Mouse (Mus musculus): Measurements from ENCODE around the gene Cpt1b. TPM values are rescaled to one million over a fixed set of nuclear protein-coding genes. Genes with fewer than 3 reads are reported as not detected.

Gene Cpt1b
- under 1 TPM; 0.26 to 0.57 TPM for polyA plus RNA-seq (2017; shearing (Covaris generic))

DNA sequence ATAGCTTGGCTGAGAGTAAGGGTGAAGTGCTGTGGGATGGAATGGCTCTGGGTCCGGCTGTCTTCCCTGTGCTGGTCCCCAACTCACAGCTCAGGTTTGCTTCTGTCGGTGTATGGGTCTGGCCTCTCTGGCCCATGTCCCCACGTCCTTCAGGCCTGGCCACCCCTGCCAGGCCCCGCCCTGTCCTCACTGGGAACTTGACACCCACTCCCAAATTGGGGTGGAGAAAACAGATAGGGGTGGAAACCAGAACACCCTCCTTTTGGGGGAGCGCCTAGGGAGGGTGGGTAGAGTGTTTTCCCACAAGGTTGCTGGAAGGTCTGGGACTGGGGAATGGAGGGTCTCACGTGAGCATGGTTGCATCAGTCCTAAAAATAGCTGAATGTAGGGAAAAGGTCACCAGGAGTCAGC lies at the start of gene Cpt1b:
Gene Cpt1b, minus strand, starts transcription at position 153 of the 411 bp plus-strand sequence.
- no peak for ATAC-seq

DNA sequence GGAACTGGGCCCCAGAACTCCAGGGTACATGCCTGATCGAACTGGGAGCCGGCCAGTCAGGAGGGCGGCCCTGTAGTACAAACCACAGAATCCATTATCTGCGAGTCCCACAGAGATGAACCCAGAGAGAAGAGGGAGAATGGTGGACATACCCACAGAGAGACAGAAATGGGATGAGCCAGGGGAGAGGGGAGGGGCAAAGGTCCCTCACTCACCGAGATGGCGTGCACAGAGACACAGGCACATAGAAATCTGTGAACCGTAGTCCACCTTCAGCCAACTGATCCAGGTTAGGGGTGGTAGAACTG lies 49.6 kb upstream of the Cpt1b start:
- no peak for ATAC-seq

DNA sequence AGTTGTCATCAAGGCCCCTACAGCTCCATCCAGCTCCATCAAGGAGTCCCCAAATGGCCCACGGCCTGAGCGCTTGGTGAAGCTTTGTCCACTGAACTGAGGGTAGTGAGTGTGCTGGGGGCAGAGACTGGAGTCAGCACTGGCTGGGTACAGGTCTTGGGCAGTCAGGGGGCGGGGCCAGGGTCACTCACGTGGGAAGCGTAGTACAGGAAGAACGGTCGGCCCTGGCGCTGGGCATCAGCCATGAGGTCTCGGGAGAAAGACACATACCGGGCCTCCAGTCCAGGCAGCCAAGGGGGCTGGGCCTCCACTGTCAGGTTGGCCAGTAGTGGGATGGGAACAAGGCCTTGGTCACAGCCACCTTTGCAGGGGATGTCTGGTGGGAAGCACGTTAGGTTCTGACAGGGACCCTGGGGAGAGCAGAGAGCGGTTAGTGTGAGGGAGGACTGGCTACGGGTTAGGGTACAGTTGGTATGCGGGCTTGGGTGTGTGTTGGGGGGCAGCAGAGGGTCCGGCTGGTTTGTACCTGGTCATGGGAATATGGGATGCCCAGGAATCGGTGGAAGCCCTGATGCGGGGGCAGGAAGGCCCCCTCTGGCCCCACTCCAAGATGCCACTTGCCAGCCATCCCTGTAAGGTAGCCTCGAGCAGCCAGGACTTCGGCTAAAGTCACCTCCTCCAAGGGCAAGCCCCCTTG lies 49.1 kb upstream of the Cpt1b start:
- no peak for ATAC-seq

DNA sequence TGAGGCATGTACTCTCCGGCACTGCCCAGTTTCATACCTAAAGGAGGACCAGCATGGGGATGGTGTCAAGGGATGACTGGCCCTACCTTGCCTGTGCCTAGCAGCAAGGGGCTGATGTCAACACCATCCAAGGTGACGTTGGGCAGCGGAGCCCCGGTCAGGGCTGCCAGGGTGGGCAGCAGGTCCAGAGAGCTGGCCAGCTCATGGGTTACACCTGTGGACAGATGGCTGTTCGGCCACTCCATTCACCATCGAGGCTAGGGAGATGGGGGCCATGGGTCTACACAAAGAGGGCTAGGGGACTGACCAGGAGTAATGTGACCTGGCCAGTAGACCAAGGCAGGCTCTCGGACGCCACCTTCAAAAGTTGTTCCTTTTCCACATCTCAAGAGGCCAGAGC lies 48.3 kb upstream of the Cpt1b start:
- no peak for ATAC-seq

DNA sequence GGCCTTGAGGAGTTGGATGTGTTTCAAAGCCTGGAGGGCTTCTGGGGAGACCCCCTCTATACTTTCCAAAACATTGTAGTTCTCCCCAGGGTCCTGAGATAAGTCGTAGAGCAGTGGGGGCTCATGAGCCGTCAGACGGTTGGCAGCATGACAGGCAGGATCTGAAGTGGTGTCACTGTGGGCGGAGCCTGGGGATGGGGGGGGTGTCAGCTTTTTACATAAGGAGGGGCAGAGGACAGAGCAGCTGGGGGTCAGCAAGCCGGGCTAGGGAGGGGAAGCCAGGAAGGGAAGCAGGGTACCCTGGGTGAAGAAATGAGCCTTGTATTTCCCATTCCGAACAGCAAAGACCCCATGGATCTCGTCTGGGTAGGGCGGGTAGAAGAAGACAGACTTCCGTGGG lies 47.7 kb upstream of the Cpt1b start:
- no peak for ATAC-seq

DNA sequence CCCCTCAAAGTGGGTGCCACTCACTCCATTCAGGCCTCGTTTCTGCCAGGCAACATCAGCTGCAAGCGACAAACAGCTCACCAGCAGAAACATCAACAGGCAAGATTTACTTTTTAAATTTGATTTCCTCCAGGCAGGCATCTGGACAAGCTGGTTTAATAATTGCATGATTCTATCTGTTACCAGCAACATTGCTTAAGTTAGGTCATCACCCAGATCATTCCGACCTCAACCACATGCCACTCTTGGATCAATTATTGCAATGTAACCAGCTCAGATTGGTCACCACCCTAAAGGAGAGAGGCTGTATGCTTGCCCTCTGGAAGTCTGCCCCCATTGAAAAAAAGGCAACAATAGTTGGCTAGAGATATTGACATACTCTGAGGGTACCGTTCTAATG lies 45.8 kb upstream of the Cpt1b start:
- ATAC-seq, result no peak

DNA sequence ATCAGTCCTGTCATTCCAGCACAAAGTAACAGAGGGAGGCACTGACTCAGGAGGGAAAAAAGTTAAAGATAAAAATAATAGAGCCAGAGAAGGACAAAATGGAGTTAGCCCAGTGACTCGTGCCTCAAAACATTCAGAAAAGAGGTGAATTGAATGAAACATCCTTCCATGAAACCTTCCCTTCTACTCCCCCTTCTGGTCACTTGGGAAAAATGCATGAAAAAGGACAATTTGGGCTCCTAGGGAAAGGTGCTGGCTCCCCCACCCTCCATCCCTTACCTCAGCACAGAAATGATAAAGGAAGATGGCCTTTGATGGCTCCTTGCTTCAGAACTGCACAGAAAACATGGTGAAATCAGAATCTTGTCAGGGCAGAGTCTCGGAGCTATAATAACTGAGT lies 42.9 kb upstream of the Cpt1b start:
- ATAC-seq, result no peak

DNA sequence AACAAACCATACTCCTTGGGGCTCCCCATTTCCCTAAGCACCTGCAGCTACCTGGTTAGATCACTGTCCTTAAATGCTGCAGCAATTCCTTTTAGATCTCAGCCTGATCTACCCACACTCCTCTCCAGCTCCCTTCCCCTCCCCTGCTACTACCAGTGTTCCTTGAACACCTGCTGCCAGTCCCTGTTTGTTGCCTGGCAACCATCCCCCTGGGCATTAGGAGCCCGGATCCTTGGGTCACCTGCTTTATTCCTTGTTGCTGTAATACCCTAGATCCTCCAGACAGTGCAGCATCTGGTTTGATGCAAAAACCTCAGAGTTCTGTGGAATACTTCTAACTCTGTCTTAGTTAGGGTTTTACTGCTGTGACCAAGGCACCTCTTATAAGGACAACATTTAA lies 39.4 kb upstream of the Cpt1b start:
- no peak for ATAC-seq

DNA sequence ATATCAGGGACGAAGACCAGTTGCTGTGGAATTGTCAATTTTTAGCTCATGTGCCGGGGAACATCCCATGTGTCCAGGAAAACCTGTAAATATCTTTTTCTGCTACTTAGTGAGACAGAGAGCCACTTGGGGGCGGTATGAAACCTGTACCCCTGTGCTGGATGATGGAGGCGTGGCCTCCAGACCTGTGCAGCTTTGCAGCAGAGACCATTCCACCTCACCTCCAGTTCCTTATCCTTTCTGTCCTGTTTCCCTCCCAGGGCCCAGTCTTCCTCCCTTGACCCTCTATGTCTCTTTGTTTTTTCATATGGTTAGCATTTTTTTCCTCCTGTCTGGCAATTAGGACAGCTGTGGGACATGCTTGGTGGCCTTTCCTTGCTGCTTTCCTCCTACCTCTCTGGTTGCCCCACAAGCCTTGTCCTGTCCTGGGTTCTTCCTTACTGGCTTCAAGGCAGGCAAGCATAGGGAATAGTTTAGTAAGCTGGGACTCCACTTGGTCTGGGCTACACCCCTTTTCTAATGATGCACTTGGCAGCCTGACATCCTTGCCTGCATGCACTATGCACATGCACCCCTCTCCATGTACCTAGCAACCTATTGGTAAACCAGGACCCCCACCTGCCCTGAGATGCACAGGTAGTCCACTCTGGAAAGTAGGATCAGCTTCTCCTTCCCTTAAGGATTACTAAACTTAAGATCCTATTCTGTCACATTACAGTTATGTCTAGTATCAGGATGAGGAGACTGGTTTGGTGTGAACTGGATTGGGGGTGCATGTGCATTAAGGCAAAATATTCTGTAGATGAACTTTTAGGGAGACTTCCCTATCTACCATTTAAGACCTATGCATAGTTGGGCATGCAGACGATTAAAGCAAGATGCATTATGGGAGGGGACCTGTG lies 37.9 kb upstream of the Cpt1b start:
- ATAC-seq, result no peak

DNA sequence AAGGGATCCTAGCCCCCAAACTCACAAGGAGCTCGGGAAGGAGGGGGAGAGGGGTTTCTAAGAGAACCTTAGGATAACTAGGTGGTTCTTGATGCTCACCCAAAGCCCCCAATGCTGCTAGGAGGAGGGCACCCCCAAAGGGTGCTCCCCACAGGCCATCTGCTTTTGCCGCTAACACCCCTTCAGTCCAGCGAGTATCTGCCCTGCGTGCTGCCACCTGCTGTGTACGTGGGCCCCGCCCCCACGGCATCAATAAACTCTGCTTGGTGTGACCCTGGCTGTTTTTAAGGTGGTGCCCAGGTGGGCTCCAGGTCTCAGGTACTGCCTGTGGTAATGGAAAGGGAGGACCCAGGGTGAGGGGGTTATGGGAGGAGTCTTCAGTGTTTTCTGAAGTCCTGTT lies 36.5 kb upstream of the Cpt1b start:
- no peak for ATAC-seq

DNA sequence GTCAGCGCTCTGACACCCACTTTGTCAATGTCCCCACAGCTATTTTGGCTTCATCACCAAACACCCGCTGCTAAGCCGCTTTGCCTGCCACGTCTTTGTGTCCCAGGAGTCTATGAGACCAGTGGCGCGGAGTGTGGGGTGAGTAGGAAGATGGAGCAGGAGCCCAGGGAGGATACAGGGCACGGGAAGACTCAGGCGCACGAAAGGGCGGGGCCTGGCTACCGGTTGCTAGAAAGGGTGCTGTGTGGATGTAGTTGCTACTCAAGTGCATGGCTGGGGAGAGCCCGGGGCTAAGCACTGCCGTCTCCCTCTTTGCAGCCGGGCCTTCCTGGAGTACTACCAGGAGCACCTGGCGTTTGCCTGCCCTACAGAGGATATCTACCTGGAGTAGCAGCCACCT lies 35.7 kb upstream of the Cpt1b start:
- ATAC-seq, result no peak

DNA sequence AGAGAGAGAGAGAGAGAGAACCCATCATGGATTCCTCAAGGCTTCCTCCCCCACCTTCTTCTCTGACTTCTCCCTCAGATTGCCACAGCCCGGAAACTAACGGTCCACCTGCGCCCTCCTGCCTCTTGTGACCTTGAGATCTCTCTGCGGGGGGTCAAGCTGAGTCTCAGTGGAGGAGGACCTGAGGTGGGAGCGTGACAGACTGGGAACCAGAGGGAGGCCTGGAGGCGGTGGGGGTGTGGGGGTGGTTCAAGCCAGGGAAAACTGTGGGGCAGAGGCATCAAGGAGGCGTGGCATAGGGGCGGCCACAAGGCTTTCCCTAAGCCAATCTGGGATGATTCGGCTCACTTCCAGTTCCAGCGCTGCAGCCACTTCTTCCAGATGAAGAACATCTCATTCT lies 34.6 kb upstream of the Cpt1b start:
- ATAC-seq, result no peak

DNA sequence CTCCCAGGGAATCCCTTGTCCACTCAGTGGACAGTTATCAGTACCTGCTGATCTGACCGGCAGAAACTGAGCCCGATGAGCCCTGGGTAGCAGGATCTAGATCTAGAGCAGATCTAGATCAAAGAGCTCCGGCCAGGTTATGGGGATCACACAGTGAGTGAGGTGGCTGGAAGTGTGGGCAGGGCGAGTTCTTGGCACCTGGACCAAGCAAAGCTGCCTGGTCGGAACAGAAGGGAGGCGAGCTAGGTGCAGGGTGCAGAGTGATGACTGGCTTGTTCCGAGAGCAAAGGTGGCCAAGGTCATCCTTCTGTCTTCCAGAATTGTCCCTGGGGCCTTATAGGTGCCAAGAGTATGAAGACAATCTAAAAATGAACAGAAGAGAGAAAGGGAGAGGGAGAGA lies 34.2 kb upstream of the Cpt1b start:
- no peak for ATAC-seq

DNA sequence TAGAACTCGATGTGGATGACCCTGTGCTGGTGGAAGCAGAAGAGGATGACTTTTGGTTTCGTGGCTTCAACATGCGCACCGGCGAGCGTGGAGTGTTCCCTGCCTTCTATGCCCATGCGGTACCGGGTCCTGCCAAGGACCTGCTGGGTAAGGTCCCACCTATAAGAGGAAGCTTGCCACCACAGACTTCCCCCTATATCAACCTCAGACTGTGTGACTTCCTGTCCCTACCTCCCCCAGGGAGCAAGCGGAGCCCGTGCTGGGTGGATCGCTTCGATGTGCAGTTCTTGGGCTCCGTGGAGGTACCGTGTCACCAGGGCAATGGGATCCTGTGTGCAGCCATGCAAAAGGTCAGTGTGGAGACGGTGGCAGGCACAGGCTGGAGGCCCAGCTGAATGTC lies 33.3 kb upstream of the Cpt1b start:
- peak; percentile 57 for ATAC-seq

DNA sequence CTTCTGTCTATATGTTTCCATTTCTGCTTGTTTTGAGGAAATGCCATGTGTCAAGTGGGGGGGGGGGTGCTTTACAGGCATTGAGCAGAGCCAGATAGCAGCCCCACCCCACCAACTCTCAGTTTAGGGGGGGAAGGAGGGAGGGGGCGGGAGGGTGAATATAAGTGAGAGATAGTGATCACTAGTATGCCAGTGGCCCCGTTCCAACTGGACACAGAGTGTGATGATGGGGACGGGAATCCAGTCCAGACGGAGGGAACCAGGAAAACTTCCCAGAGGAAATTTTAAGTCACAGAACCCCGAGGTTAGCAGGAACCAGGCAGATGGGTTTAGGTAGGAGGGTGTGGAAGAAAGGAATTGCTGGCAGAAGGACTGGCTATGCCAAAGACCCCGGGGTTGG lies 30.0 kb upstream of the Cpt1b start:
- no peak for ATAC-seq

DNA sequence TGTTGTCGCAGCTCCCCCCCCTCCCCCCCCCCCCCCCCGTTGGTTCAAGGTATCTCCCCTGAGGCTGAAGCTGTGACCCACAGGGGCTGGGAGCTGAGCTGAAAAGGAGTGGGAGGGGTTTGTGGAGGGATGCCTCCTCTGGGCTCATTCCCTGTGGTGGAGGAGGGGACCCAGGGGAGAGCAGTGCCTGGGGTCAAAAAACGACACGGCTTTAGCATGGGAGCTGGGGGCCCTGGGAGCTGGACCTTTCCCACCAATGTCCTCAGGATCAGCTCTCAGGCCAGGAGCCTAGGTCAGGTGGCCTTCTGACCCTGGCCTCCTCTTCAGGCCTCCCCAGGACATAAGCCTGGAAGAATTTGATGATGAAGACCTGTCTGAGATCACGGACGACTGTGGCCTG lies 29.2 kb upstream of the Cpt1b start:
- ATAC-seq, result no peak

DNA sequence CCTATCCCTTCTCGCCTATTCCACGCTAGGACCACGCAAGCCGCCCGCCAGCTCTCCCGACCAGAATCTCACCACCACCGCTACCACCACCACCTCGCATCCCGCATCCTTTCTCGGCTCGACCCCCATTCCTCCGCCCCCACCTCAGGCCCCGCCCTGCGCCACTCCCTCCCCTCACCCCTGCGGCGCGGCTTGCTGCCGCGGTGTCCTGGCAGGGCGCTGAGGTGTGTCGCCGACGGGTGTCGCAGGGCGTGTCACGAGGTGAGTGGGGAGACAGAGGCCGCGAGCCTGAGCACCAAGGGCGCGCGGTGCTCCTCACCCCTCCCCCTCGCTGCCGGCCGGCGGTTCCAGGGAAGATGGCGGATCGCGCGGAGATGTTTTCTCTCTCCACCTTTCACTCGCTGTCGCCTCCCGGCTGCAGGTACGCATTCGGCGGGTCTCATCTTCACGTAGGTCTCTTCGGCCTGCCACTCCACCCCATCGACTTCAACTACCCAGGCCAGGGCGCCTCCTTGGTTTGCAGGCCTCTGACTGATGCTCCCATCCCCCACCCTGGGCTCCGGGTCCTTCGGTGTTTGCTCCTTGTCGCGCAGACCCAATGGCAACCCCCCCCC lies 28.3 kb upstream of the Cpt1b start, which contains the start of gene Mapk8ip2:
Gene Mapk8ip2, plus strand, starts transcription at position 49 of the 614 bp plus-strand sequence.
- ATAC-seq, result no peak

DNA sequence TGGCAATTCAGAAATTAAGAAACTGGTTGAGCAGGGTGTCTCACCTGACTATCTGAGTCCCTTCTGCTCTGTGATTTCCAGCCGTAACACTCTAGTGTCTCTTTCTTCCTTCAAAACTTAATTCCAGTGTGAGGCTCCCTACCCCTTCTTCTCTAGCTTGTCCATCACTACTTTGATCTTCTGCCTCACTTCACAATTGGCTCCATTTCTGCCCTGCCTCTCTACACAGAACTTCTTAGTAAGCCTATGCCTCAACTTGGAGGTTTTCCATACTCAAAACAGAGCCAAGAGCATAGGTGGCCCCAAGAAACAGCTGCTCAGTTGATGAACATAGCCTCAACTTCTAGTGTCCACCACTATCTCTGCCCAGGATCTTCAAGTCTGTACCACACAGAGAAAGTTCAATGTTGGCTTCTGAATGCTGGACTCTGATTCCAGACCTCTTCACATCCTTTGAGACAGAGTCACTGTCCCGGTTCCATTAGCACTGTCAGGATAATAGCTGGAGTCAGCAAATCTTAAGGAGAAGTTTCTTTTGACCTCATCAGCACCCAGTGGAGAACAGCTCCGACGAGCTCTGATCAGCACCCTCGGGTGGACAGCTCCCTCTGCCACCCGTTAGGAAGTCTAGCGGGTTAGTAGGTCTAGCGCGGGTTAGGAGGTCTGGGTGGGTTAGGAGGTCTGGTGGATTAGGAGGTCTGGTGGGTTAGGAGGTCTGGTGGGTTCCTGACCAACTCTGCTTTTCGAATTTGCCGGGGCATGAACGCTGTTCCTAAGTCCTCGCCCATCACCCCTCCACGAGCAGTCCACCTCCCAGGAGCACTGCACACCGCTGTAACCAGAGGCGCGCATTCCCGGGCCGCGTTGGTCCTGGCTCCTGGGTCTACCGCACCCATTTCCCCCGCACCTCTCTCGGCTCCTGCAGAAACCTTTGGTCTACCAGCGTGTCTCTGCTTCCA lies 27.5 kb upstream of the Cpt1b start:
- no peak for ATAC-seq

DNA sequence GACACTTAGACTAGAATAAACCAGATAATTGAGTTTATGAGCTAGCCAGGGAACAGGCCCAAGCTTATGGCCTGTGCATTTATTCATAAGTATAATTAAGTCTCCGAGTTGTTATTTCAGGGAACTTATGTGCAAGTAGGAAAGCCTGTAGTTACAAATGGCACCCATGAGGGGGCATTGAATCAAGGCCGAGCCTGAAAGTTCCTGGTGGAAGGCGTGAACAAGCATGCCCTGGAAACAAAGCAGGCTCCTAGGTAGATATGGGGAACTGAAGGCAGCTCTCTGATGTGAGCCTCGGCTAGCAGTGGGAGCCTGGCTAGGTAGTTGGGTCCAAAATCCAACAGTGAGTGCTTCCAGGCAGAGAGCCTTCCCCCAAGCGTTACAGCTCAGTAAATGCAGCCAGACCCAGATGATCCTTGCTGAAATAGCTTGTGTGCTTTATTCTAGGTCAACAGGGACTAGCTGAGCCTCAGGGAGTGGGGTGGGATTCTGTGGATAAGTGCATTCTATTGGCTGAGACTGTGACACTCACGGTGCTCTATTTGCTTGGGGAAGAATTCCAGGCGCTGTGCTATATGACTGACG lies 16.9 kb upstream of the Cpt1b start:
- ATAC-seq, result no peak

DNA sequence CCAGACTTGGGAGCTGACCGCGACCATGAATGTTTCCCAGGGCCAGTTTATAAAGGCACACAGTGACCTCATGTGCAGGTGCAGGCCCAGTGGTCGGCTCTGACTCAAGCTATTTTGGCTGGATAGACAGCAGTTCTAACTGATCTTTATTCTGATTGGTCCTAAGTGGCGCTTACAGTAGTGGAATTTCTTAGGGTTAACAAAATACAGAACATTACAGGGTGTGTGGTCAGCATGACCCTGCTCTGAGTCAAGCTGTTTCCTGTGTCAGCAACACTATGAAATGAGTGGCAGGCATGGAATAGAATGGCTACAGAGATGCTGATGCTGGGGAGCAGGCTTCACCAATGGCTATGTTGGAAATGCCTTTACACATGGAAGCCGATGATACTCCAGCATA lies 10.2 kb upstream of the Cpt1b start:
- no peak for ATAC-seq

DNA sequence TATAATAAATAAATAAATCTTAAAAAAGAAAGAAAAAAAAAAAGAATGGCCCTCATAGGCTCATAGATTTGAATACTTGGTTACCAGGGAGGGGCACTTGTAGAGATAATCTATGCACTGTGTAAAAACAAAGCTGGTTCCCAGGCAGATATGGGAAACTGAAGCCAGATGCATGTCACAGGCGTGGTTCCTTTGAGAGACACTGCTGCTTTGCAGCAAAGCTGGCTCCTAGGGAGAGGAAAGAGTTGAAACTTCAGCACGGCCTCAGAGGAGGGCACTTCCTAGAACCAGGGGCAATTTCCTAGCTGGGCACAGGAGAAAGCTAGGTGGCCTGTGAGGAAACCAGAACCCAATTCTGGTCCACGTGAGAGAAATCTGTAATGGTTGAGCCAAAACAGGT lies 8.5 kb upstream of the Cpt1b start:
- ATAC-seq, result no peak

DNA sequence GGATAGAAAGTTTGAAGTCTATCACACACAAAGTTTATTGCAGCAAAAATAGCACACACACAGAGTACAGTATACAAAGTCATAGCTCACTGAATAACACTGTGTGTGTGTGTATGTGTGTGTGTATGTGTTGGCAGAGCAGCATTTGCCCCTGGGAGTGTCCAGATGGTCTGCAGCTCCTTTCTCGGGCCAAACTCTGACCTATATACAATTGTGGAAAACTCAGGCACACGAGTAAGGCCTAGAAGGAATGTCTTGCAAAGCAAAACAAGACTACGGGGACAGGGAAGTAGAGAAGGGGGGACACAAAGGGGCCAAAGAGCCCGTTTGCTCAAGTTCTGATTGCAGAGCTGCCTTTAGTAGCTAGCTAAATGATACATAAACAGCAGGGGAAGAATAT lies 7.3 kb upstream of the Cpt1b start:
- no peak for ATAC-seq

All from activated CD4-positive, CD25-positive, alpha-beta regulatory T cell, adult 4 months (primary cell).